Mouse (Mus musculus) urinary bladder, adult 2 months (tissue): Measurements from ENCODE around the gene Rdh16f1. TPM values are rescaled to one million over a fixed set of nuclear protein-coding genes. Genes with fewer than 3 reads are reported as not detected.
"Not testable (repeated sequence)": the region's sequence is repeated elsewhere in the genome, so short reads cannot be mapped to it uniquely, and the experiment has no call there.

Experiments
- DNase-seq: peaks from one replicate; pipeline ENCODE4 v3.0.0; 2022; ENCODE audit warnings: low spot score
- polyA plus RNA-seq: library from polyadenylated mRNA; depleted of rRNA; stranded (reverse); fragments of >200 nt; gene quantifications from 2 replicates; pipeline ENCODE4 v1.2.3, GENCODE M21; 2012

Rdh16f1 gene
- polyA plus RNA-seq, 1 experiment, result 0.11 TPM

DNA sequence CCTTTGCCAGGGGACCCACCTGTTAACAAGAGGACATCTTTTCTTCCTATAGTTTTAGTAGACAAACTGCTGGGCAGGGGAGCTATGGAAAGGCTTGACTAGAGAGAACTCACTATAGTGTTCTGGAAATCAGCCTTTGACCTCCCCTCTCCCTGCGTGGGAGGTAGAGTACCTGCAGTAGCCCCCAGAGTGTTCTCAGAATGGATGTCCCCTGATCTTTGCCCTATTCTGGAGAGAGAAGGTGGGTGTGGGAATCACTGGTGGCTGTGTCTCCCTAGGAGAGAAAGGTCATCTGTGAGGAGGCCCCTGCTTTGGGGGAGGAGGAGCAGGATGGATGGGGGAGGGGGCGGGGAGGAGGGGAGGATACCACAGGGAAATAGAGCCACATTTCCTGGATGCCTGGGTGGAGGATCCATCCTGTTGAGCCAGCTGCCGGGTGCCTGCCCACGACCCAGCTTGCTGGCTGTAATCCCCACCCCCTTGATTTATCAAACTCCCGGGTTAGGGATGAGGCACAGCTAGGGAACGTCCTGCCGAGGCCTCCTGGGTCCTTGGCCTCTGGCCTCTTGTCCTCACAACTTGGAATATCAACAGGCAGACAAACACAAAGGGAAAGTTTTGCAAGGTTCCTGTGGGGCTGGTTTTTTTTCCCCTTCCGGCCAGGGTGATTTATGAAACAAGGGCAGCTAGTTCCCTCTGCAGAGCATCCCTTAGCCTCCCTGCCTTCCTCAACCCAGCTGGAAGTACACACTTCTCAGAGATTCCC lies 10.6 kb upstream of the Rdh16f1 start:
- no peak for DNase-seq

- DNase-seq, result no peak
Measured at GRCm38 (mm10) chr10:127750136-127750777, 9.3 kb upstream of the Rdh16f1 start.

DNA sequence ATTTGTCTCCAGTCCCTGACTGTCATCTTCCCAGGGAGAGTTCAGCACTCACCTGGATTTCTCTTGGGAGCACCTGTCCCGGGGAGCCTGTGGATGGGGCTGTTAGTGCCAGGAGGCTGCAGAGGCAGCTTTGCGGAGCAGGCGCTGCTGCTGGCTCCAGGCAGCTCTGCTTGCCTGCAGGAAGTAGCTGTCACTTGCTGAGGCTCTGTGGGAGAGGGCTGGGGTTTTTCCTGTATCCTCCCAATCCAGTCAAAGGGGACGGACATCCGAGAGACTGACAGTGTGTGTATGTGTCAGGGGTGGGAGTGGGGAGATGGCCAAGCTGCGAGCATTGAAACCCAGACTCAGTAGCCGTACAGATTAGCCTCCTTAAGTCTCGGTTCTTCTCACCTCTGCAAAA lies 8.0 kb upstream of the Rdh16f1 start, which contains the start of gene Gpr182:
Gene Gpr182, minus strand, starts transcription at position 185 of the 400 bp plus-strand sequence.
- DNase-seq, result no peak

- DNase-seq, result no peak
Measured at GRCm38 (mm10) chr10:127754566-127755166, 4.9 kb upstream of the Rdh16f1 start.

- DNase-seq, result no peak
Measured at GRCm38 (mm10) chr10:127755246-127755645, 4.3 kb upstream of the Rdh16f1 start.

DNA sequence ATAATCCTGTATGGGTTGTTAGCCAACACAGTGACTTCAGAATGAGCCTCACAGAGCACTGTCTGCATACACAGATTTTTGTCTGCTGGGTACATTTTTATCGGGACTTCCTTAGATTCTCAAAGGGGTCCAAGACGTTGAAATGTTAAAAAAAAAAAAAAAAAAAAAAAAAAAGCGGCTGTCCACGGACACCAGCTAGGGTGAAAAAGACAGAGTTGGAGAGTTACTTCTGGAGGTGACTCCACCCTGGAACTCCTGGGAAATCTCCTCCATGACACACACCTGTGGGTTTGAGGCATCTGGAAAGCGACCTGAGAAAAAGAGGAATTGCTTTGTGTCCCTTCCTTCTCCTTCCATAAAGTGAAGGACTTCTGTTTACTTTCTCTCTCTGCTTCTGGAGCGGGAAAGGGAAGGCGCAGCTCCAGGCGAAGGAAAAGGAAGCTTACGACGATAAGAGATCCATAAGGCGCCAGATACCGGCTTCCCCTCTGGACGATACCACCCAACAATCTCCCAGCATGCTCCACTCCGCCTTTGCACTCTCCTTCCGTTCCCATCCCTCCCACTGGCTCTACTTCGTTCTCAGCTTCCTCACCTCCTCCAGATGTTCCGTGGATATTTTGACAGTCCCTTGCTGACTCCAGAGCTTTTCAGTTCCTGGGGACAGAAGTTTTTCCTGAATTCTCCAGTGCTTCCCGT lies 3.7 kb upstream of the Rdh16f1 start:
- peak; percentile 10 for DNase-seq

DNA sequence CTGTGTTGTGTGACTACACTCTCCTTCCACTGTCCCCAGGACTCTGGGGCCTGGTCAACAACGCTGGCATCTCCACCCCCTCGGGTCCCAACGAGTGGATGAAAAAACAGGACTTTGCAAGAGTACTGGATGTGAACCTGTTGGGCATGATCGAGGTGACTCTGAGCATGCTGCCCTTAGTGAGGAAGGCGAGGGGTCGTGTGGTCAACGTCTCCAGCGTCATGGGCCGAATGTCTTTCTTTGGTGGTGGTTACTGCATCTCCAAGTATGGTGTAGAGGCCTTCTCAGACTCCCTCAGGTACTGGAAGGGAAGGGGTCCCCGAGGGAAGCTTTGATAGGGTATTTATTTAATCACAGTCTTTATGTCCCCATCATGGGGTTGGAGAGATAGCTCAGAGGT lies 3.3 kb downstream of the Rdh16f1 start:
- not testable (repeated sequence) for DNase-seq

DNA sequence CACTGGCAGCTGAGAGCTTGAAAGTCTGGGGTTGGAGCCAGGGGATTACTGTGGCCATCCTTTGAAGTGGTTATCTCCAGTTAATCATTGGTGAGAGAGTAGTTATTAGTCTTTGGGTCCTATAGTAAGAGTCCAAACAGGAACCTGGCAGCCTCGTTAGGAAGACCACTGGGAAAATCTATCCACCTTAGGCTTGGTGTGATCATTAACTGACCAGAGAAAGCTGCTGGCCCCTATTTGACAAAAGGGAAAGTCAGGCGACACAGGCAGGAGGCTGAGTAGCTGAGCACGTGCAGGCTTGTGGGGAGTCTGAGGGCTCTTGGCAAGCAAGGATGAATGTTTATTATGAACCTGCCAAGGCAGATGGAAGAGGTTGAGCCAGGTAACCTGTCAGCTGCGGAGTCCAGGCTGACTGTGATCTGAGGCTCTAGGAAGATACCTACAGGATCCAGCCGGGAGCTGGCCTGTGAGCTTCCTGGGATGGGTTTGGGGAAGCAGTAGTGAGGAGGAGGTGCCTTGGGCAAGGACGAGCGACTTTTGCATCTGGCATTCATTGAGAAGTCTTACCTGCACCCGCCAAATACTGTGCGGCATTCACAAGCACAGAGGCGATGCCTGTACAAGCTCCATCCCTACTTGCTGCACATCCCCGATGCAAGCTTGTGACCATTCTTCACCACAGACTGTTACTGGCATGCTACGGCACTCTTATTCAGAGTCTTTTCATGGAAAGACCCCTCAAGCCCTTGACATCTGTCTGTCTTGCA lies 4.5 kb downstream of the Rdh16f1 start:
- DNase-seq, result no peak

GRCm38 (mm10) chr10:127766564-127766963 lies 7.0 kb downstream of the Rdh16f1 start:
- no peak for DNase-seq

DNA sequence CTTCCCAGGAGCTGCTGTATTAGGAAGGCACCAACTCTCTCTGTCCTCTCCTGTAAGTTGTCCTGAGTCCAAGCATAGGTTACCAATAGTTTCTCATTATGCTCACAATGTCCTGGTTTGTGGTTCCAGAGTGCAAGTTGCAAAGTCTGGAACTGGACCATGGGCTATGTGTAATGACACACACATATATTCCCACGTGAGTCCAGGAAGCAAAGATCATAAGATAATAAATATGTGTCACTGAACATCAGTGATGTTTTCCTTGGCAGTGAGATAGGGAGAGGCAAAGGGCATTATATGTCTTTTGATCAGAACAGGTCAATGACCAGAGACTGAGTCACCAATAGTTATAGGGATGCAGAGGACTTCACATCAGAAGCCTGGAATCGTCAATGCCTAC lies 16.4 kb downstream of the Rdh16f1 start, which contains the start of gene Rdh9:
Gene Rdh9, plus strand, starts transcription at position 376 of the 400 bp plus-strand sequence.
- DNase-seq, result no peak

DNA sequence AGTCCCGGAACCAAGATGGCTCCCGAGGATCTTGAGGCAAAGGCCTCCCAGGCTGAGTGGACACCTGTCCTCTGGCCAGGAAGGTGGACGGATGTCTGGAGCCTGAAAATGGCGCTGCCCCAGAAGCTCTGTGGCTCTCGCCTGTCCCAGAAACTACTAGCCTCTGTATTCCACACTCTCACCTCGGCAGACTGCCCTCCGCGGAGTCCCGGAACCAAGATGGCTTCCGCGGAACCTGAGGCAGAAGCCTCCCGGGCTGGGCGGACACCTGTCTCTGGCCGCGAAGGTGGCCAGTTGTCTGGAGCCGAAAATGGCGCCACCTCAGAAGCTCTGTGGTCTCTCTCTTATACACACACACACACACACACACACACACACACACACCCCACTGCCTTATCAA lies 22.7 kb downstream of the Rdh16f1 start:
- not testable (repeated sequence) for DNase-seq

DNA sequence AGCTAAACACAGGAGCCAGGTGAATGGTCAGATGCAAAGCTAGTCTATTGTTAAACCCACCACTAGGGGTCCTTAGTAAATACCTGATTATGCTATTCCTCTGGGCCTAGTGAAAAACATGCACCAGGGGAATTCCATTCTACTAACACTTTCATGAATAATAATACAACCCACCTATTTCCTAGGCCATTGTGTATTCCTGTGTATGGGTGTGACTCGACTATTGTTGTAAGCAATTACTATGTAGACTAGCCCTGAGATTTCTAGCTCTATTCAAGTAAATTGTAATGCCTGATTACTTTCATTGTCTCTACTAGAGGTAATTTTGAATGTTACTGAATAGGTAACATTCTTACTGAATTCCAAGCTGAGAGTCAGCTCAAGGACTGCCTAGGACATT lies 25.8 kb downstream of the Rdh16f1 start:
- DNase-seq, result not testable (repeated sequence)

GRCm38 (mm10) chr10:127799295-127799694 lies 39.7 kb downstream of the Rdh16f1 start:
- no peak for DNase-seq

DNA sequence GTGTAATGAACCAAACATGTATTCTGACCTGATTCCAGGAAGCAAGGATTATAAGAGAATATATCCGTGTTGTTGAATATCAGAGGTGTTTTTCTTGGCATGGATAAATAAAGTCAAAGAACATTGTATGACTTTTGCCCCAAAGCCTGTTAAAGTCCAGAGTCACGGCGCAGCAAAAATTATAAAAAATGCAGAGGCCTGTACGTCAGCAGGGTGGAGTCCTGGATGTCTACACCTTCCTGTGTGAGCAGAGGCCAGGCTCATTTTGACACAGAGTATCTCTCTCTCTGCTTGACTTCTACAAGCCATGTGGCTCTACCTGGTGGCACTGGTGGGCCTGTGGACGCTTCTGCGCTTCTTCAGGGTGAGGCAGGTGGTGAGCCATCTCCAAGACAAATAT lies 41.3 kb downstream of the Rdh16f1 start, which contains the start of gene Rdh16:
Gene Rdh16, plus strand, starts transcription at position 262 of the 400 bp plus-strand sequence.
- no peak for DNase-seq

GRCm38 (mm10) chr10:127801612-127802011 lies 42.0 kb downstream of the Rdh16f1 start:
- no peak for DNase-seq

GRCm38 (mm10) chr10:127802236-127802635 lies 42.6 kb downstream of the Rdh16f1 start:
- DNase-seq, result no peak

- no peak for DNase-seq
Measured at GRCm38 (mm10) chr10:127804416-127804815, 44.8 kb downstream of the Rdh16f1 start.

DNA sequence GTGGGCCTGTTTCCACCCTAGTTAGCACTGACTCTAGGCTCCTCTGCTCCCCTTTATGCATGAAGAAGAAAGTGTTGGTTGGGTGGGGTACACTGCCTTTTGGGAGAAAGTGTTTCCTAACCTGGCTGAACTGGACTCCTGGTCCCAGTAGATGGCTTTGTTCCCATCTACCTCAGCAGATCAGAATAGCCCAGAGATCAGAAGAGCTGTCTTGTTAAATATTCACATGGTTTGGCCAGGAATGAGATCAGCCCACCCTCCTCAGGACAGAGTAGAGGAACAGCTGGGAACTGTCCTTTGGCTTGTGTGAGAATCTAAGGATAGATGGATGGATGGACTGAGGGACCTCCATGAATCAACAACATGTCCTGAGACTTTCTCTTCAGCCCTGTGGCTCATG lies 56.3 kb downstream of the Rdh16f1 start:
- DNase-seq, result no peak

DNA sequence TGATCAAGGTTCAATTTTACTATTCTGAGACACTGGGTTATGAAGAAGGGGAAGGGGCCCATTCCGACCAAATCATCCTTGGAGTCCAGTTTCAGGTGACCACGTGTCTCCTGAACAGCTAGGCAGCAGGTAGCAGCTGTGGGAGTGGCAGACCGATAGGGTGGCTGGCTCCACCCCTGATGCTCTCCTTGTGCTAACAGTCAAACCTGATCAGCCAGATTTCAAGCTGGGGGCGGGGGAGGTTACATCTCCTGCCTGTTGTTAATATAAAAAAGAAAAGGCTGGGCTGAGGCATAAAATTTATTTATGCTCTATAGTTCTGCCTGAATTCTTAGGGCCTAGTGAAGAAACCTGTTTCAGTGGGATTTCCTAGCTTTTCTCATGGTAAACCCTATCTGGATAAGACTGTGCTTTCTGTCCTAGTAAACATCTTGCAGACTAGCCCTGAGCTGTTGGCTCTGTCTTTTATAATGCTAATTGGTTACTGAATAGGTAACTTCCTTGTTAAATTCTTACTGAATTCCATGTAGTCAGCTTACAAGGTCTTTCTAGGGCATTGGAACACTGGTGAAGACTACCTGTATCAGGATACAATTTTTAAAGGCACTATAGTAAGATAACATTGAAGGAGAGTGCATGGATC lies 57.8 kb downstream of the Rdh16f1 start:
- not testable (repeated sequence) for DNase-seq

DNA sequence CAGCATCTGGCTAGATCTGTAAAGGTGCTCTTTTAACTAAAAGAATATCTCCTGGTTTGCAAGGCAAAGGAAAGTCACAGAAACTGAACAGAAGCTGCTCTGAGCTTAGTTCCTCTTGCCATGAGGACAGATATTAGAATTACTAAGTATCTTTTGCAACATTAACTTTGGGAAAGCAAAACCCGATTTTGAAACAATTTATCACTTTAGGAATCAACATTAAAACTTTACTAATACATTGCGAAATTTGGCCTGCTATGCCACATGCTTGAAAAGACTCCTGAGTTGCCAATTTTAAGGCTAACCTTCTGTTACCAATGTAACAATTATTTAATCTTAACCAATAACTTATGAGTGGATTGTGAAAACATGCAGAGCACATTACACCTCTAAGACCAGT lies 62.2 kb downstream of the Rdh16f1 start:
- DNase-seq, result not testable (repeated sequence)

DNA sequence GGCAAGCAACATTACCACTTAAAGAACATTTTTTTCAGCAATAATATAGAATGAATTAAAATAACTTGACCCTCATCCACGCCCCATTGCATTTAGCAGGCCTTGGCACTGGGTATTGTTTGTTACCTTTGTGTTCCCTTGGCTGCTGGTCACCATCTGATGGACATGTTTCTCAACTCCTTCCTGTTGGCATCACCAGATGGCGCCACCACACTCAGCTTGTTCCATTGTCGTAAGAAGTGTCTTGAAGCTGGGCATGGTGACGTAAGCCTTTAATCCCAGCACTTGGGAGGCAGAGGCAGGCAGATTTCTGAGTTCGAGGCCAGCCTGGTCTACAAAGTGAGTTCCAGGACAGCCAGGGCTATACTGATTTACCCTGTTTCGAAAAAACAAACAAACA lies 65.8 kb downstream of the Rdh16f1 start:
- DNase-seq, result no peak
